Mouse (Mus musculus): Measurements from ENCODE around the gene Cpn1.

Cpn1 gene

DNA sequence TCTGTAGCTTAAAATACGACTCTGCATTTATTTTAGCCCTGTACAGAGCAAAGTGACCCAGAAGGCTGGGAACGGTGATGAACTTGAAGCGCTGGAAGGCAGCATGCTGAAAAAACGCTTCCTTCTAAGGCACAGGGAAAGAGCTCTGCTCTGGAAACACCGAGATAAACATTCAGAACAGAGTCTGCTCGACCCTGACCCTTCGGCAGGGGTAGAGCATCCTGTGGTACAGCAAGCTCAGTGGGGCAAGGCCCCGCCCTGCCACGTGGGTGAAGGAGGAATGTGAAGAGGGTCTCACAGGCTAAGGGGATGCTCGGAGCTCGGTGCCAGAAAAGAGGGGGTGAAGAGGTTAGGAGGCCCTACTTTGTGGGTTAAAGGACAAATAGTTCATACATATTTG lies 48.0 kb downstream of the Cpn1 start:
- DNase-seq = no peak

DNA sequence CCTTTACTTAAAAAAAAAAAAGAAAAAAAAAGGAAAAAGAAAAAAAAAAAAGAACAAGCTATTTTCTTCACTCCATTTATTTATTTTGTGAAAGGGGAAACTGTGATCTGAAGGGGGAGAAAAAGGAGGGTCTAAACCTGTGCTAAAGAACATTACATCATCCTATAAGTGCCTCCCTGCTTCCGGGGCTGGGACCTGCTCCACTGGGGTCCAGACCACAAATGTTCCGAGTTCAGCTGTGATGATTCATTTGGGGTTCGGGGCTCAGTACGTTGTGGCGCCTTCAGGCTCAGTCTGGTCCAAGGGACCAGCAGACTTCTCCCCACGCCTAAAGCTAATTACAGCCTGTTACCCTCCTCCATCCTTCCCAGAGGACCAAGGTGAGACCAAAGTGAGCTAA lies 55.4 kb downstream of the Cpn1 start:
- no peak for DNase-seq

DNA sequence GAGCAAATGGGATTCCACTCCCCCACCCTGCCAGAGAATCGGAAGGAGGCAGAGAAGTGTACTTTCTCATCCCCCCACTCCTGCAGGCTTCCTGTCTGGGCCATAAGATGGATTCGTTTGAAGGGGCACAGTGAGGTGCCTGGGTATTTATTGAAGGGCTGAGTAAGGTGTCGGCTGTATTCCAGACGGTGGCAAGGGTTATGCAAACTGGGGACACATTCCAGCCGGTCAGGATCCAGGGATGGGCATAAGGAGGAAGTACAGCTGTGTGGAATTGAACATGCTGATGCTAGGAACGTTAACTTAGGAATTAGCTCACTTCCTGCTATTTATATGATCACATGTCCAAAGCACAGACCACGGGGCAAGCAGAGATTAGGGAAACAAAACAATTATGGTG lies 56.0 kb downstream of the Cpn1 start:
- DNase-seq = no peak

DNA sequence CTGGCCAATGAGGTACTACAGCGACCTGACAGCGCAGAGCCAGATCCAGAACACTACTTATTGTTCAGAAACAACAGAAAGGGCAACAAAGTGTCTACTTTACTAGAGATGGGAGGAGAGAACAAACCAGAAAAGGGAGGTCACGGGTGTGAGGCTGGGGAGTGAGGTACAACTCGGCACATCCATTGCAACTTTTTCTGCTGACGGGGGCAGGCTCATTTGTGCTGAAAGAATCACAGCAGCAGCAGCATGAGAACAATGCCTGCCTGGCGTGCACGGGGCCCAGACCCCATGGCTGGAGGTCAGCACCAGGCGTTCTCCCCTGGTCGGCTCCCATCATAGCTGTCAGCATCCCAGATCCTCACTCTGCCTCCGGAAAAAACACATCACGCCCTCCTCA lies 56.5 kb downstream of the Cpn1 start:
- DNase-seq = no peak

DNA sequence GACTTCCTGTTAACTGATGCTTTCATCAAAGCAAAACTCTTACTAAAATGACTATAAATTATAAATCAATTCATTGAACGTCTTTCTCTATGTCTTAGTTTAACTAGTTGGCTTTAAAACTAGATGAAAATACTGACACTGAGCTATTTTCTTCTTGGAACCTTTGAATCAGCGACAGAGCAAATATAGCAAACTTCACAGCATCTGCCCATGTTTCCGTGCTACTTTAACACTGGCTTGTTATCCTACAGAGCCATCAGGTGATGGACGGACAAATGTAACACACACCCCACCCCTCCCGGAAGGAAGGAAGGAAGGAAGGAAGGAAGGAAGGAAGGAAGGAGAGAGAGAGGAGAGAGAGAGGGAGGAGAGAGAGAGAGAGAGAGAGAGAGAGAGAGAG lies 58.4 kb downstream of the Cpn1 start:
- no peak for DNase-seq

DNA sequence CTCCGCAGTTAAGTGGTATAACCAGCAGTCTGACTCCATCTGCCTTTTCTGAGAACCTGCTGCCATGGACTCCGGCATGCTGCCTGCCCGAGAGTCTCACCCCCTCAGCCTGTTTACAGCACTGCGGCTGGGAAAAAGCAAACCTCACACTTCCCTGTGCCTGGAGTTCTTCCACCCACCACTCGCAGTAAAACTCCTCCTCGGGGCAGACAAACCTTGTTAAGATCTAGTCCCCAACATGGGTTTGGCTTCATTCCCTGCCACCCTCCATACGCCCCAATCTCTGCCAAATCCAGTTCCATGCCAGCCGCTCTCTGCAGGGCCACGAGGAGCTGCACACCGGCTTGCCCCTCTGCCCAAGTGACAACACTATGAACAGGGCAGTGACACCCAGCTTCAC lies 59.3 kb downstream of the Cpn1 start:
- DNase-seq = peak; percentile 70

DNA sequence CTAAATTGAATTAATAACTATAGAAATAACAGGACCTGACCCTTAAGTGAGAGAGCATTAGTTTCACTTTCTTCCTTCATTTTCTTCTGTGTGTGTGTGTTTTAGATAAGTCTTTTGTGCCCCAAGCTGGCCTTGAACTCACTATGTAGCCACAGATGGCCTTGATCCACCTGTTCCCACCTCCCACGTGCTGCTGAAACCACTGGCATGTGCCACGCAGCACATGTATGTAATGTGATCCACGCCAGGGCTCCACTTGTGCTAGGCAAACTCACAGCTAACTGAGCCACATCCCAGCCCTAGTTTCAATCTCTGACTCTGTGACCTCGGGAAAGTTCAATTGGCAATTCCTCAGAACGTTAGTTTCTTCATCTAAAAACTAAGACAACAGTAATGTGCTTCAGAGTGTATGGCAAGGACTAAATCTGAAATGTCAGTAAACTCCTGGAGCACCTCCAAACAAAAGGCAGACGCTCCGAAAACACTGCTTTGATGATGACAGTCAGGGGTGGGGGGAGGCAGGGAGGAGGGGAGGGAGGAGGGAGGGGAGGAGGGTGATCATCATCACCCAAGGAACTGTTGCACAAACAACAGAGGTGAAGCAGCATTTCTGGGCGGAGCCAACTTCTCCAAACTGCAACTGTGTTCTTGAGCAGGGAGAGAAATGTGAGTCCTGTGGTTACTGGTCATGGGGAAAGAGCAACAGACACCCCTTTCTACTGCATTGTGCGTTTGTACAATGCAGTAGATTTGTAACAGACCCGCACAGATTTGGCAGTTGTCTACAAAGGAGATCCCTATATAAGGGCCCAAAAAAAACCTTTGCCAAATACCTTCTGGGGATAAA lies 60.0 kb downstream of the Cpn1 start:
- no peak for DNase-seq

DNA sequence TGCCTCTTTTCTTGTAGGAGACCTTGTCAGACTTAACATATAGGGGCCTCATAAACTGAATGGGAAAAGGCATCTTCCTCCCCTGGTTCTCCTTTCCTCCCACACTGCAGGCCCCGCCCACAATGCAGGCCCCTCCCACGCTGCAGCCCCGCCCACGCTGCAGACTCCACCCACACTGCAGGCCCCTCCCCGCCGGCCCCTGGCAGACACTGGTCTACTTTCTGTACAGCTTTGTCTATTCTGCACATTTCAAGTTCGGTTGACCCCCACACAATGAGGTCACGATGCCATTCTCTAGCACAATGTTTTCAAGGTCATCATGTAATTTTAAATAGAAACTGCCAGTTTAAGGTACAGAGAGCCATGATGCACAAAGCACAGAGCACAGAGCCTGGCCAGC lies 62.0 kb downstream of the Cpn1 start:
- DNase-seq = no peak

DNA sequence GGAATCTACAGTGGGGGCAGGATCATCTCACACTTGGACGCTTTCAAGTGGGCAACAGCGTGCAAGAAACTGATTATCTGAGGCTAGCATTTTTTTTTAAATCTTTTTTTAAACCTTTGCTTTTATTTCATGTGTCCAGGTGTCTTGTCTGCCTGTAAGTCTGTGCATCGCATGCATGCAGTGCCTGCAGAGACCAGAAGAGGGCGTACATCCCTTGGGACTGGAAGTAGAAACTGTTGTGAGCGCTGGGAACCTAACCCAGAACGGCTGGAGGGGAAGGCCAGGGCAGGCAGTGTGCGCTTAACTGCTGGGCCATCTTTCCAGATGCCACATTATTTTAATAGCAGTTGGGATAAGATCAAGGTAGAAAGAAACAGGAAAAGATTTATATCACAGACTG lies 63.4 kb downstream of the Cpn1 start:
- no peak for DNase-seq

DNA sequence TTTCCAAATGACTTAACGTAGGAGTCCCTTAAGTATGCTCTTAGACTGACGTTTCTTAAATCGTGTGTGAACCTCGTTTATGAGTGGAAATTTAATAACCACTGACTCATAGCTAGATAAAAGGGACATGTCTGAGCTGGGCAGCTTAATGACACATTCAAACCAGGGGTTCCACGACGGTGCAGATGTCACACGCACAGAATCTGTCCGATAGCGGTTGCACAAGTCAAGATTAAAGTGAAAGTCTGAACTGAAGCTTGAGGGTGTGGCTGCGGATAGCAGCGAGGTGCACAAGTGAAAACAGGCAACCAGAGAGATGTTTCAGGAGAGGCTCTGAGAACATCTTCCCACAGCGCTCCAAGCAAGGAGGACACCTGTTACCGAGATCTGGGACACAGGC lies 64.9 kb downstream of the Cpn1 start:
- DNase-seq = no peak

DNA sequence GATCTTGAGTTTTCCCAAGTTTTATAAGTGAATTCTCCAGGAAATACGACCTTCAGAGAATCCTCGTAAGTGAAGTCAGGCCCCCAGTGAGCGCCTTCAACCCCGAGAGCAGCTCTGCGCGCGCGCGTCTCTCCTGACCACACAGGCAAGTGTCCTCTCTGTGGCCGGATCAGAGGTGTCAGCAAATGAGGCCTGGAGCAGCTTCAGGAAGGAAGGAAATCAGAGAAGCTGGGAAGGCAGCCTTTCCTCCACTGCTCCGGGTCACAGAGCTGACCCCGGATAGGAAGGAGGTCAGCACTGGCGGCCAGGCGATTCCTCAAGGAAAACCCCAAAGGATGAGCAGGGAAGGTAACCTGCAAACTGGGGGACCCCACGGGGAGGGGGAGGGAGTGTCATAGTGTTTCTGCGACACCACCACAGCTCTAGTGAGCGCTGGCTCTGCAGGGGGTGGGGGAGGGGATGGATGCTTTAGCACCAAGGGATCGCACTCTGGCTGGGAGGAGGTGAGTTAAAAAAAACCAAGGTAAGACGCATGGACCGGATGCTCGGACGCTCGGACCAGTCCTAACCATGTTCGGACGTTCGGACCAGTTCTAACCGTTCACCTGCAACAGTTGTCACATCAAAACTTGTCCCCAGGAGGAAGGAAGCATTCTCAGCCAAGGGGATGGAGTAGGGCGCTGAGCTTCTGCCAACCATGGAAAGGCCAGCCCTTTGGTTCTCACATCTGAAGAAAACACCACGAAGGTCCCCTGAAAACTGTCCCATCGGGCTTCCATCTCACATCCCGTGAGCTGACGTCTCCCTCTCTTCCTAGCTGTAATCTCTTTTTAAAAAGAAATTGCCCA lies 65.7 kb downstream of the Cpn1 start:
- DNase-seq = no peak

DNA sequence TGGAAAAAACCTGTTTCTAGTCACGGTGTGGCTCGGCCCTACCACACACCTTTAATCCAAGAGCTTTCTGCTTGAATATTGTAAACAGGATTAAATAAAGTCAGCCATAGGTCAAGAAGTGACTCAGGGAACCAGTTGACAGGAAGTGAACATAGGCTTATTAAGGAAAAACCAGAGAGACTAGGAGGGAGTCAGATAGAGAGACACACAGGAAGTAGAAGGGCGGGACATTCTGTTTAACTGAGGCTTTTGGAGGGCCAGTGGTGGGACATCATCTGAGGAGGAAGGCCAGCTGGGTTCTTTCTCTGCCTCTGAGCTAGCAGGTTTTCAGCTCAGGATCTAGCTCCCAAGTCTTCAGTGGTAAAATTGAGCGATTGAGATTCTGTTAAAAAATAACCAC lies 66.5 kb downstream of the Cpn1 start:
- no peak for DNase-seq

DNA sequence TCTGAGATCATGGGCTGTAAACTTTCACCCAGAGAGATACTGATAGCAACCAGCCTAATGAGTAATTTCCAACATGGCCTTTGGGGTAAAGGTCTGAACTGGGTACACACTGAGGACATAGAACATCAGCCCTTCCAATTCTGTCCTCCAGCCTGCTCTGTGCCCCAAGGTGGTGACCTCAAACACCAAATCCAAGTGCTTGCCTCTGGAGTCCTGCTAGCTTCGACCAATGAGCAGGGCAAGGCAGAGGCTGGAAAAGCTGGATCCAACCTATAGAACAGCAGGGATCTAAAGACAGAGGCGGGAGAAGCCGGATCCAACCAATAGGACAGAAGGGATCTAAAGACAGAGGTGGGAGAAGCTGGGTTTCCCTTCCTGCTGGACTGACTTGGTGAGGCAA lies 67.5 kb downstream of the Cpn1 start:
- no peak for DNase-seq

DNA sequence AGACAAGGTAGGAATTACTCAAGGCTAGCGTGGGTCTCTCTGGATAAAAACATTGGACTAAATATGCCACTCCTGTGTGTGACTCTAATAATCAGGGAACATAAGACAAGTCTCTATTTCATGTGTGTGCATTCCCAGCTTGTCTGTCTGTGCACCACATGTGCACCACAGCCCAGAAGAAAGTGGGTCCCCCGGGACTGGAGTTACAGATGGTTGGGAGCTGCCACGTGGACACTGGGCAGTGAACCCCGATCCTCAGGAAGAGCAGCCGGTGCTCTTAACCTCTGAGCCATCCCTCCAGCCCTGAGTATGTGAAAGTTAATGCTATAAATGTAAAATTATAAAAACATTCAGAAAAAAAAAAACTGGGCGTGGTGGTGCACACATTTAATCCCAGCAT lies 68.6 kb downstream of the Cpn1 start:
- no peak for DNase-seq

DNA sequence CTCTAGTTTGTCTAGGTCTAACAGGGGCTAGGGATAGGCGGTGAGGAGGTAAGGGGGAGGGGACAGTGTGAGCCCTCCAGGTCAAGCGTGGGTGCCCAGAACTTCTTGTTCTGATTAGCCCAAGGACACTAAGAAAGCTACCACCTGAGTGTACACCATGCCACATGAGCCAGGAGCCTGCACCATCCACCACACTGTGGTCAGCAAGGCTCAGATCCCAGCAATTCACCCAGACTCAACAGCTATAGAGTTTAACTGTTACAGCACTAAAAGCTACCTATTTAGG lies 69.0 kb downstream of the Cpn1 start:
- DNase-seq = no peak

DNA sequence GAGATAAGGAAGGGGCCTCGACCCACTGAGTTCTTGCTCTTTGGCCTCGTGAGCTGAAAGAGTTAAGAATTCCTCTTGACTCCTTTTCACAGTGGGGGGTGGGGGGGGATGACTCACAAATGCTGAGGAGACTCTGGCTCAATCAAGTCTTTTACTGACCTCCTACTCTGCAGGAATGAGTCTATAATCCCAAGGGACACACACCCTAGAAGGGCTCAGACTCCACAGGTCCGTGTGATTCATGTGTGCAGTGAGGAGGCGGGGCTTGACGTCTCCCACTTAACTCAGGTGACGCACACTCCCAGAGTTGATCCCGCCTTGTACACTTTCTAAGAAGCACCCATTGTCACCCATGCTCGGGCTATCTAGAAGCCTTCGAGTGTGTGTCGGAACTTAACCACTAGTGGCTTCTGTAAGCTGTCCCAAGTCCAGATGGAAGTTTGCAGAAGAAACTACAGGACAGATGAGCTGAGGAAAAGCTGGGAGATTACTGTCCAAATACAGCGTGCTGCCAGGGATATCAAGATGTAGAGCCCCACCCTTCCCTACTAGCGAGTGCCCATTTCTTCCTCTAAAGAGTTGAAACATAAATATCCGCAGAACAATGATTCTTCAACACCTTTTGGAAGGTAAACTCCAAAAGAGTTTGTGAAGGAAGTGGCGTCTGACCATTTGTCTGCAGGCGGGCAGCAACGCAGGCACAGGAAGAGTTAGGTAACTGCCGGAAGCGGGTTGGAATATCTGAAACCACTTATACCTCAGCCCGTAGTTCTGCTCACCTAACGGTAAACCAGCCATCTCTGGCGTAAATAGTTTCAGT lies 69.6 kb downstream of the Cpn1 start:
- DNase-seq = no peak

DNA sequence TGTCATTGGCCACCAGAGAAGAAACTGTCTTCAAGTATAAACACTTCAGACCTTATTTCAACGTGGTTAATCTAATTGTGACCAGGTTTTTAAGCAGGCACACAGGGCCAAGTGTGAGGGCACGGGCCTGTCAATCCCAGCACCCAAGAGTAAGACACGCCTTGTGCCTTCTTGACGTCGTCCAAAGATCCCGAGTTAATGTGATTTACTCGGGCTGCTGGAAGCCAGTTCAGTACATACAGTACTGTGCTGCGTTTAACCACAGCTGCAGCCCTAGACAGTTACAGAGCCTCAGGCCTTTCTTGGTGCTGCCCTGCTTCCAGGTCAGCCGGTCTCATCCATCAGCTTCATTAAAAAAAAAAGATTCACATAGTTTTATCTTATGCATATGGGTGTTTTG lies 70.9 kb downstream of the Cpn1 start:
- DNase-seq = no peak

DNA sequence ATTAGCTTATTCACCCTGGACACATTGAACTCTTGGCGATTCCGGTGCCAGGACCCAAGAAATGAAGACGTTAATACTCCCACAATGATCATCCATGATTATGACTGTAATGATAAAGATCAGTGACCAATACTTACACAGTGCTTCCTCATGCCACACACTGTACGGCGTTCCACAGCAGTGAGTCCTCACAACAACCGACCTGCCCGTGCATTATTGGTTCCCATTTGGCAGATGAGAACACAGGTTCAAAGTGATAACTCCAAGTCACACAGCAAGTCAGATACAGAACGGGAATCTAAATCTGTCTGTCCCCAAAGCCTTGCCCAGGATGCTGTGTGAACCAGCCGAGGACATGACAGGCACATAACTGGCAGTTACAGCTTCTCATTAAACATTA lies 71.4 kb downstream of the Cpn1 start:
- DNase-seq = no peak

DNA sequence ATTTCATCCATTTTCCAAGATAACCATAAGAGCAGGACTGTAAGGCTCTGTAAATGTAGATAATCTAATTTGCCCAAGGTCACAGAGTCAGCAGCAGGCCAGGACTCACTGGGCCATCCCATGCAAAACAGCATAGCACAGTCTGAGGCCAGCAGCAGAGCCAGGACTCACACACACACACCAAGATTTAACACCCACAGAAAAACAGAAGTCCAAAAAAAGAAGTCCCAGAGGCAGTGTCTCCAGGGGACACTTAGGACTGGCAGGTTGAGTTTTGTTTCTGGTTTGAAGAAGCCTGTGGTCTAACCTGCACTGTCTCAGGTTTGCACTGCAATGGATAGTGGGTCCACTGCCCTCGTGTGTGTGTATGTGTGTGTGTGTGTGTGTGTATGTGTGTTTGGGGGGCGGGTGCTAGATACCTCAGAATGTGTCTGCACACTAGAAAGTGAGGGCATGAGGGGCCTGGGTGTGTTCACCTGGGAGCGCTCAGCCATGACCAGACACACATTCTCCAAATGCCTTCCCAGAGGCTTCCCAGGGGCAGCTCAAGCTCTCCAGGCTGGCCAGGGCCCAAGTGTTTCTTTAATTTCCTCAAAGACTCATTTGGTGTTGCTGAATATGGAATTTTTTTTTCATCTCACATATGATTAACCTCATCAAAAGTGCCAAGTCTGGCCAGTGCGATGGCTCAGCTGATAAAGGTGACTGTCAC lies 73.4 kb downstream of the Cpn1 start:
- DNase-seq = no peak

DNA sequence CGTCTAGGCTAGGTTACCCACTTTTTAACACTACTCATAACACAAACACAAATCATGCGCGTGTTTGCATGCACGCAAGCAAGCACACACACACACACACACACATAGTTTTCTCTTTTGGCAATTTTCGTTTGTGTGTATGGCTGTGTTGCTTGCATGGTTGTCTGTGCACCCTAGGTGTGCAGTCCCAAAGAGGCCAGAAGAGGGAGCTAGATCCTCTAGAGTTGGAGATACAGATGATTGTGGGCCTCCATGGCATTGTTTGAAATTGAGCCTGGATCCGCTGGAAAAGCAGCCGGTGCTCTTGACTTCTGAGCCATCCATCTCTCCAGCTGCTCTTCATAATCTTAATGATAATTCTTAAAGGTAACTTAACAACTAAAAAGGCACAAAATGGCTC lies 79.9 kb downstream of the Cpn1 start:
- DNase-seq = no peak

All from right cerebral cortex, adult 18-20 months (tissue).